Mouse (Mus musculus) regulatory T cell (primary cell): ENCODE results near the gene Itpa.
"Not testable (repeated sequence)": the region's sequence is repeated elsewhere in the genome, so short reads cannot be mapped to it uniquely, and the experiment has no call there.

ENCODE experiments used
- in situ Hi-C: fragments of 300-600 bp; cut with MboI, MseI; formaldehyde crosslinking; loops from one replicate; pipeline ENCODE4 v1.15.1; 2025; ENCODE audit warnings: high pct_unique_total_duplicates

The Itpa gene

GRCm38 (mm10) chr2:130667559-130667958 lies at the start of gene Itpa:
Gene Itpa (plus strand): TSS chr2:130667610.
- in situ Hi-C loops: no loop called here

- in situ Hi-C loops: no loop called here
Observed at GRCm38 (mm10) chr2:130618972-130619371, 48.4 kb upstream of the Itpa start.

- in situ Hi-C loops: no loop called here
Observed at GRCm38 (mm10) chr2:130628424-130628823, 39.0 kb upstream of the Itpa start.

DNA sequence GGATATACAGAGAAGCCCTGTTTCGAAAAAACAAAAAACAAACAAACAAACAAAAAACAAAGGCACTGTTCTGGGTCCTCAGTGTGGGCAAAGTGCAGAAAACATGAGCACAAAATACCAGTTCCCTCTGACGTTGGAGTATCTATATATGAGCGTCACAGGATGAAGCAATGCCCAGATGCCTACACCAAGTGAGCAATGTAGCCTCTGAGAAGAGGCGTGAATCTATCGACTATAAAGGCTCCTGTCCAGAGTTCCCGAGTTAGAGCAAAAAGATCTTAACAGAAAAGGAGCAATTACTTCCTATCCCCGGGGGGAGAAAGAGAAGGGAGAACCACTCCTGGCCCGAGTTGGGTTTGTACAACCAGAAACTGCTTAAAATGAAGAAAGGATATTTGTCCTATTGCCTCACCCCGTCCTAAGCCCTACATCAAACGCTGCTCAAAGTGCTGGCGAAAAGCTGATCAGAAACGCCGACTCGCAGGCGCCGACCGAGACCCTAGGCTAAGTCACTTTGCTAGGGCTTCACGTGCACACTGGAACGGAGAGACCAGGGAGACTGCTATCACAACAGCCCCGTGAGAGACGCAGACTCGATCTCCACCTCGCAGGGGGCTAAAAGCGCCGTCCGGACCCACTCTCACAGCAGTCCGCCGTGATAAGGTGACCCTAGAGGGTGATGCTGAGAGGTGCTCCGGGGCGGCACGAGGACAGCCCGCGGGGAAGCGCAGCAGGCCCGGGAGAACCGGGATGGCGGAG lies 38.2 kb upstream of the Itpa start:
- in situ Hi-C loops: no loop called here

DNA sequence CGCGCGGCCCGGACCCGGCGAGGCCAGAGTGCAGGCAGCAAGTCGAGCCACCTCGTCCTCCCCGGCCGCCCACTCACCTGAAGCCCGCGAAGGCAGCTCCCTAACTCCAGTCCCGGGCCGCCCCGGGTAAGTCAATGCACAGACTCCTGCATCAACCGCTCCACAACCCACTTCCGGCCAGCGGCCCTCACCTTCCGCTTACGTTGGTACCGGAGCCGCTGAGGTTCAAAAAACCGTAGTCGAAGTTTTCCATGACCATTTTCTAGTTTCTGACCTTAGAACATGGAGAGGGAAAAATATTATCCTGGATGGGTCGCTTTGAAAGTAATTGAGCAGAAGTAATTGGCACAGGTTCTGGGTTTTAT lies 37.6 kb upstream of the Itpa start, which contains the start of the genes Fastkd5 and Ubox5:
Gene Fastkd5, minus strand, starts transcription at position 189 of the 365 bp plus-strand sequence.
Gene Ubox5, minus strand, starts transcription at position 200 of the 365 bp plus-strand sequence.
- in situ Hi-C loops: no loop called here

DNA sequence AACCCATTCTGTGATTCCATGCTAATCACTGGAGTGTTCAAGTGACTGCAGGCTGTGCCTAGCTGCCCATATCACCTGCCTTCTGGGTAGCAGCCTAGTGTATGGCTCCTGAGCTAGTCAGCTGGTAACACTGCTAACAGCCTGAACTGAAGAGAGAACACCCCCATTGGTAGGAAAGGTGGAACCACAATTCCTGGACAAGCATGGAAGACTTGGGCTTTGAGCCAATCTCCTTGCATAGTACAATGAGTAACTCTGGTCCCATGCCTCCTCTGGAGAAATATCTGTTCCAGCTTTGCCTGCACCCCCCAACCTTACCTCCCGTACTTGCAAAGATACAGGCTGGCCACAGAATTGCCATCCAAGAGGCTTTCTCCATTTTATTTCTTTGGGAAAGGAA lies 35.0 kb upstream of the Itpa start:
- in situ Hi-C loops: no loop called here

GRCm38 (mm10) chr2:130632887-130633675 lies 34.3 kb upstream of the Itpa start:
- in situ Hi-C loops: no loop called here

GRCm38 (mm10) chr2:130634006-130634738 lies 33.2 kb upstream of the Itpa start:
- in situ Hi-C loops: no loop called here

DNA sequence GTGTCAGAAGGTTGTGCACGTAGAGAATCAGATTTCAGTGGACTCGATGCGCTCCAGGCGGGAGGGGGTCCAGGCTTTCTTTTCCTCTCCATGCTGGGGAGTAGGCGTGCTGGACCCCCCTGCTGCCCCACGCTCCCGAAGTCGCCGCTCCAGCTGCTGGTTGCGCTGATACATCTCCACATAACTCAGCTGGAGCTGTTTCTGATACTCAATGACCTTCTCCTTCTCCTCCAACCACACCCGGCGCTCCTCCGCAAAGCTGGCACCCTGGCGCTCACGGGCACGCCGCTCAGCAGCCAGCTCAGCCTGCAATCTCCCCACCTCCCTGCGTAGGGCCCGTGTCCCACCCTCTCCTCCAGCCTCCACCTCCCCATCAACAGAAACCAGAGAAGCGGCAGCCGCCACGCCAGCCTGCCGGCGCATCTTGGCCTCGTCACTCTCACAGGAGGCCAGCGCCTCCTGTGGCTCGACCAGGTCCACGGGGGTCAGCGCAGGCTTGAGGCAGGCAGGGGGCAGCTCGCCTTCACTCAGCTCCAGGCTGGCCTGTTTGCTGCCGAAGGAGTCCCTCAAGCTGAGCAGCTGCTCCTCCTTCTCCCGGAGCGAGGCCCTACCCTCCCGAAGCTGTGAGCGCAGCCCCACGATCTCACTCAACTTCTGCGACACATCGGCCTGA lies 32.5 kb upstream of the Itpa start:
- in situ Hi-C loops: no loop called here

- in situ Hi-C loops: no loop called here
Observed at GRCm38 (mm10) chr2:130635847-130636246, 31.6 kb upstream of the Itpa start.

DNA sequence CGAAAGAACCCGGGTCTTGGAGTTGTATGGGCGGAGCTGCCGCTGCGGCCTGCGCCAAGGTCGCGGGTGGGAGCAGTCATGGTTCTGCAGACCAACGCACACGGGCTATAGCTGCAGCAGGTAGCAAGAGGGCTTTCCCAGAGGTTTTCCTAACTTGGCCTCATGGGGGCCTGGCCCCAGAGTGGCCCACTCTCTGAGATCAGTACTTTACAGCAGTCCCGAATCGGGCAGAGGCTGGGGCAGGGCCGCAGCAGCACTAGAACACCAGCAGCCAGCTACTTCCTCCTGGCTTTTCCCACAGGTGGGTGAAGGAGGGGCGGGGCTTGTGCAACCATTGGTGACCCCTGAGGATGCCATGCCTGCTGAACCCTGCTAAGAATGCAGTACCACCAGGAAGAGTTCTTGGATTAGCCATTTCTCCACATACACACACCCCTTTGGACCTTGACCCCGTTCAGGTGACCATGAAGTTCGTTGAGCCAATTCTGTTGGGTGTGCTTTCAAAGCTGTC lies 29.3 kb upstream of the Itpa start:
- in situ Hi-C loops: no loop called here

- in situ Hi-C loops: no loop called here
Observed at GRCm38 (mm10) chr2:130639276-130639675, 28.1 kb upstream of the Itpa start.

DNA sequence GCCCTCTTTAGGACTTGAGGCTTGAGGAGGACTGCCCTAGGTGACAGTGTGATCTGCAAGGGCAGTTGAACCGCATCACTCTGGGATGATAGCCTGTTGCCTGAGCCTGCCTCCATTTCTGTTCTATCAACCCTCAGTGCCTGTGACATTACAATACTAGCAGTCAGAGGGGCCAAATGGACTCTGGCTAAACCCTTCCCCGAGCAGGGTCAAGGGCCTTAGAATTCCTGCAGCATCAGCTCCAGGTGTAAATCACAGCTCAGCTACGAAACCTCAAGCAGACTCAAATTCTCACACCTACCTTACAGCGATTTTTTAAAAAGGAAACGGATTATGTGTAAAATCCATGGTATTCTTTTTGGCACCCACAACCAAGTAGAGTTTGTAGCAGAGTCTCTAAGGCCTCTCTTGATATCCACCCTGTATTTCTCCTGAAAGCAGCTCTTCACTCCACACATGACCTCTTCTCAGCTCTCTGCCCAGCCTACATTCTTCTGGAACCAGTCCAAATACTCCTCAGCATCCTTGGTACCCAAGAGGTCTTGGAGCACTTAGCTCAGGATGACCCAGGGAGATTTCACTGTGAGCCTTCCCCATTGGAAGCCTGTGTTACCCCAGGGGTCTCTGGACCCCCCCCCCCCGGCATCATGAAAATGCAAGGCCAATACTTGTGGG lies 25.9 kb upstream of the Itpa start:
- in situ Hi-C loops: no loop called here

- in situ Hi-C loops: no loop called here
Observed at GRCm38 (mm10) chr2:130642197-130642660, 25.2 kb upstream of the Itpa start.

DNA sequence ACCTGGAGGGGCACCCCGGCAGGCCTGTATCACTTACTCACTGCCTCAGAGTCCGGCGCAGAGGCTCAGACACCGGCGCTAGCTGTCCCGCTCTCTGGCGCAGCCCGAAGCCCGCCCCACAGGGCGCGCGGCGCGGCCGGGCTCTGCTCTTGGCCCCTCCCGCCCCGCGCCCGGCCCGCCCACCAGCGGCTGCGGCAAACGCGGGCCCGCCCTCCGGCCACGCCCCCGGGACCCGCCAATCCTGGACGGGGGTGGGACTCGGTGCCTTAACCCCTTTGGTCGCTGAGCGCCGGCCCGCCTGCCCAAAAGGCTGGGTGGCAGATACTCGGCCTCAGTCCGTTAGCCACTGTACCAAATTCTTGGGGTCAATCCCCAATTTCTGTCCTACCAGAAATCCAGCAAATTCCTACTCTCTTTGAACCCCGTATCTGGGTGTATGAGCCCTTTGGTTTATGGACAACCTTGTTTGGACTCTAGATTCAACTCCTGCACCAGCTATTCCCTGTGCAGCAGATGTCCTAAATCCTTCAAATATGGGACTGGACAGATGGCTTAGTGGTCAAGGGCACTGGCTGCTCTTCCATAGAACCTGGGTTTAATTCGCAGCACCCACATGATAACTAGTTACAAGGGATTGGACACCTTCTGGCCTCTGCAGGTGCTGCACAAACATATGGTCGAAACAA lies 24.6 kb upstream of the Itpa start, which contains the start of gene Lzts3:
Gene Lzts3, minus strand, starts transcription at position 120 of the 686 bp plus-strand sequence.
- in situ Hi-C loops: no loop called here

DNA sequence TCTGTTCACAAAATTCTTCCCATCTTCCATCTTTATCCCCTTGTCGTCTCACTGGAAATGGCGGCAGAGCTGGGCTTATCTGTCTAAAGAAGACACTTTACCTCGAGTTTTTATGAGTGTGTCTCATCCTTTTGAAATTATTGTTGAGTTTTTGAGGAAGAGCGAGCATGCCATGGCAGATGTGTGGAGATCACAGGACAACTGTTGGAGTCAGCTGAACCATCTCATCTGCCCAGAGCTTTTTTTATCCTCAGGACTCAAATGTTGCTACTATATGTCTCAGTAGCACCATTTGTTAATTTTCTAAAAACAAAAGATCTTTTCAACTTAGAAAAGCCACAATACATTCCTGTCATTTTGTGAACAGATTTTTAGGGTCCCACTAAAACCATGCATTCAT lies 22.2 kb upstream of the Itpa start:
- in situ Hi-C loops: no loop called here

DNA sequence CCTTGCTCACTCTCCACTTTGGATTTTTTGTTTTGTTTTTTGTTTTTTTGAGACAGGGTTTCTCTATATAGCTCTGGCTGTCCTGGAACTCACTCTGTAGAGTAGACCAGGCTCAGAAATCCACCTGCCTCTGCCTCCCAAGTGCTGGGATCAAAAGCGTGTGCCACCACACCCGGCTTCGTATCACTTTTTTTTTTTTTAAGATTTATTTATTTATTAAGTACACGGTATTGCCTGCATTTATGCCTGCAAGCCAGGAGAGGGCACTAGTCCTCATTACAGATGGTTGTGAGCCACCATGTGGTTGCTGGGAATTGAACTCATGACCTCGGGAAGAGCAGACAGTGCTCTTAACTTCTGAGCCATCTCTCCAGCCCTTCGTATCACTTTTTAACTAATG lies 18.4 kb upstream of the Itpa start:
- in situ Hi-C loops: not testable (repeated sequence)

DNA sequence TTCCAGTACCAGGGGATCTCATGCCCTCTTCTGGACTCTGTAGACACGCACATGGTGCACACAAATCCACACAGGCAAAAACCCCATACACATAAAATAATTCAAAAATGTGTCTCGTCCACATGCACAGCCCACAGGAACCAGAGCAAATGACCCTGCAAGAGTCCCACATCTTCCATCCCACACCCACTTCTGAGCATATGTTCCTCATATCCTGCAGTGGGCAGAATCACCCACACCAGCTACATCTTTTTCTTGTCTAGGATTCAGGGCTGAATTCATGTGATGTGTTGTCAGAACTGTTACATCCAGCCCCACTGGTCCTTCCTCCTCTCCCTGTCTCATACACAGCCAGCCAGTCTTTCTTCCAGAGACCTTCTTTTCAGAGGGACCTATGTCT lies 14.1 kb upstream of the Itpa start:
- in situ Hi-C loops: no loop called here

DNA sequence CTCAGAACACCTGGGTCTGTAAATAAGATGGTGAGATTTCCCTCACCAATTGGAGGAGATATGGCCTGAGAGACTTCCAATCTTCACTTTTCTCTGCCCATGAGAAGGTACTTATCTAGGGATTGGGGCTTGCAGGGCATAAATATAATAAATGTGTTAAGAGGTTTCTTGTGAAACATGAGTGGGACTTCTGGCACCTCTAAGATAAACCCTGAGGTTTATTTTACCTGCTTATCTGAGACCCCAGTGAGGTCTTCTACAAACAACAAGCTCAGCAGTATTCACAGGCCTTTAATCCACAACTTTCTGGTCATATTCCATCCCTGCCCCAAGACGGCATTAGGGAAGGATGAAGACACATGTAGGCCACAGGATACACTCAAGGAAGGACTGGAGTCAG lies 13.7 kb upstream of the Itpa start:
- in situ Hi-C loops: no loop called here
